Comparison of ENCODE assay signal across 8 mouse cellular contexts in the genomic region with DNA sequence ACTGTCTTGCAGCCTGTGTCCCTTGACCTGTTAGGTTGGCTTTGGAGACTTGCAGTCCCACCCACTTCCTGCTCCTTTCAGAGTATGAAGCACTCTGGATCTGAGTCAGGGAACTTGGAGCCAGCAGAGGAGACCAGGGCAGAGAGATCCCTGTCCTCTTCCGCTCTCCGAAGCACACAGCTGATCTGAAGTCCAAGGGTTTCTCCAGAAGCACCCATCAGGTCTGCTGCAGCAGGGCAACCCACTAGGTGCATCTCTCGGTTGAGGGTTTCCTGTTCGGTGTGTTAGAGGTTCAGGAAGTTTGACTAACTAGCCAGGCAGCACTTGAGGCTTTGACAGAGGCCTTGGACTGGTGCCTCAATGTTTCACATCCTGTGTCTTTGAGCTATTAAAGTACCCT. TPM values are rescaled to one million over a fixed set of nuclear protein-coding genes. Genes with fewer than 3 reads are reported as not detected.
DNase-seq lines count a peak whose midpoint lies in the region; ATAC-seq lines count a peak whose summit lies in the region.

No protein-coding gene starts in this region.

- no peak for ATAC-seq in midbrain, embryonic 14.5 days (ENCODE audit: low FRiP score, low TSS enrichment)
- ATAC-seq in forebrain, embryonic 15.5 days (replicated peaks), result no peak

- no peak for DNase-seq in midbrain, embryonic 14.5 days
- no peak for DNase-seq in midbrain, embryonic 10.5 days (ENCODE audit: low spot score)
- DNase-seq in embryonic facial prominence, embryonic 10.5 days (ENCODE audit: low spot score), result no peak
- DNase-seq in kidney, adult 9 months, result peak; percentile 52
- DNase-seq in lung, postnatal 36 days, result peak; percentile 80
- no peak for DNase-seq in frontal cortex, postnatal 36 days (ENCODE audit: low spot score in 2 of 2)
- DNase-seq in layer of hippocampus, adult 9-10 months (ENCODE audit: low spot score), result no peak

- no peaks in the 10 kb centered on the region for H3K9me3 ChIP-seq in midbrain, embryonic 14.5 days (ENCODE audit: control insufficient read depth, low read length)
- H3K9me3 ChIP-seq in midbrain, embryonic 10.5 days (replicated peaks), result no peaks in the 10 kb centered on the region
- no peaks in the 10 kb centered on the region for H3K9me3 ChIP-seq in embryonic facial prominence, embryonic 10.5 days
- no peaks in the 10 kb centered on the region for H3K9me3 ChIP-seq in forebrain, embryonic 15.5 days

- H3K36me3 ChIP-seq in midbrain, embryonic 14.5 days (ENCODE audit: control insufficient read depth, insufficient read depth, low read length), result no peaks in the 10 kb centered on the region
- no peaks in the 10 kb centered on the region for H3K36me3 ChIP-seq in midbrain, embryonic 10.5 days
- H3K36me3 ChIP-seq in embryonic facial prominence, embryonic 10.5 days (replicated peaks), result no peaks in the 10 kb centered on the region
- H3K36me3 ChIP-seq in forebrain, embryonic 15.5 days, result no peaks in the 10 kb centered on the region

- no peak overlapping the region for H3K27ac ChIP-seq in midbrain, embryonic 14.5 days (replicated peaks; ENCODE audit: low read depth, low read length)
- H3K27ac ChIP-seq in midbrain, embryonic 10.5 days (replicated peaks), result no peak overlapping the region
- H3K27ac ChIP-seq in embryonic facial prominence, embryonic 10.5 days (replicated peaks), result 0 out of 2 replicates have a peak overlapping the region, but pooled peaks have one; percentile 30
- no peak overlapping the region for H3K27ac ChIP-seq in forebrain, embryonic 15.5 days (replicated peaks)

- H3K4me1 ChIP-seq in midbrain, embryonic 14.5 days (ENCODE audit: control insufficient read depth, insufficient read depth, low read length), result peaks cover 6% of the 10 kb centered on the region; the same call in 1 of the 2 replicates
- H3K4me1 ChIP-seq in midbrain, embryonic 10.5 days, result peaks cover 32% of the 10 kb centered on the region
- H3K4me1 ChIP-seq in embryonic facial prominence, embryonic 10.5 days, result peaks cover 77% of the 10 kb centered on the region
- peaks cover 17% of the 10 kb centered on the region for H3K4me1 ChIP-seq in forebrain, embryonic 15.5 days

- H3K4me3 ChIP-seq in midbrain, embryonic 14.5 days (replicated peaks; ENCODE audit: low read depth, low read length), result no peak overlapping the region
- no peak overlapping the region for H3K4me3 ChIP-seq in midbrain, embryonic 10.5 days
- H3K4me3 ChIP-seq in embryonic facial prominence, embryonic 10.5 days, result peak overlapping the region; percentile 64; the same call in 1 of the 2 replicates
- no peak overlapping the region for H3K4me3 ChIP-seq in forebrain, embryonic 15.5 days

- peaks cover 17% of the 10 kb centered on the region; the same call in 1 of the 2 replicates for H3K27me3 ChIP-seq in midbrain, embryonic 14.5 days (ENCODE audit: control insufficient read depth, insufficient read depth, low read length)
- peaks cover 54% of the 10 kb centered on the region for H3K27me3 ChIP-seq in midbrain, embryonic 10.5 days (ENCODE audit: low read depth, poor library complexity, severe bottlenecking)
- peaks cover 46% of the 10 kb centered on the region for H3K27me3 ChIP-seq in embryonic facial prominence, embryonic 10.5 days (replicated peaks; ENCODE audit: low read depth, poor library complexity, severe bottlenecking)
- H3K27me3 ChIP-seq in forebrain, embryonic 15.5 days, result no peaks in the 10 kb centered on the region

- H3K4me2 ChIP-seq in midbrain, embryonic 14.5 days (ENCODE audit: low read length), result peak overlapping the region; percentile 17; the same call in 1 of the 2 replicates
- no peak overlapping the region for H3K4me2 ChIP-seq in forebrain, embryonic 15.5 days (replicated peaks)

- H3K9ac ChIP-seq in midbrain, embryonic 14.5 days (replicated peaks; ENCODE audit: low read length), result no peak overlapping the region
- no peak overlapping the region for H3K9ac ChIP-seq in forebrain, embryonic 15.5 days (replicated peaks)

- WGBS in midbrain, embryonic 14.5 days, result 92% methylated on average over 4 of the region's 4 CpGs
- WGBS in midbrain, embryonic 10.5 days, result 87% methylated on average over 4 of the region's 4 CpGs
- 75% methylated on average over 4 of the region's 4 CpGs for WGBS in embryonic facial prominence, embryonic 10.5 days
- WGBS in forebrain, embryonic 15.5 days, result 75% methylated on average over 4 of the region's 4 CpGs

RNA-seq across cellular contexts. Expression of gene Anxa2, which starts 2.0 kb away (rescaled TPM):
- 48.8 and 105 TPM in 2 replicates for polyA plus RNA-seq in midbrain, embryonic 14.5 days (2014; fragmentation: Nextera tagmentation; extraction: Ambion mirVana)
- 133 and 178 TPM in 2 replicates for polyA plus RNA-seq in midbrain, embryonic 10.5 days (2016; fragmentation: Nextera tagmentation; extraction: Ambion mirVana)
- polyA plus RNA-seq in embryonic facial prominence, embryonic 10.5 days (2016; fragmentation: Nextera tagmentation; extraction: Ambion mirVana), result 112 and 145 TPM in 2 replicates
- 78.9 and 83.6 TPM in 2 replicates for polyA plus RNA-seq in forebrain, embryonic 15.5 days (2015; fragmentation: Nextera tagmentation; extraction: Ambion mirVana)

RNA-seq across cellular contexts. Expression of gene Ice2, which starts 57.7 kb away (rescaled TPM):
- polyA plus RNA-seq in midbrain, embryonic 14.5 days (2014; fragmentation: Nextera tagmentation; extraction: Ambion mirVana), result 10.4 and 12.8 TPM in 2 replicates
- polyA plus RNA-seq in midbrain, embryonic 10.5 days (2016; fragmentation: Nextera tagmentation; extraction: Ambion mirVana), result 21.9 and 23.2 TPM in 2 replicates
- polyA plus RNA-seq in embryonic facial prominence, embryonic 10.5 days (2016; fragmentation: Nextera tagmentation; extraction: Ambion mirVana), result 22.5 and 23.0 TPM in 2 replicates
- 14.4 and 16.4 TPM in 2 replicates for polyA plus RNA-seq in forebrain, embryonic 15.5 days (2015; fragmentation: Nextera tagmentation; extraction: Ambion mirVana)

Comparison
In these comparisons a context has a peak if more than half of its experiments do, and no peak if none do; other contexts are left out.
1. DNase-seq: peak in kidney, adult 9 months (single experiment) and lung, postnatal 36 days (single experiment); none in midbrain, embryonic 14.5 days (single experiment), midbrain, embryonic 10.5 days (single experiment), embryonic facial prominence, embryonic 10.5 days (single experiment), frontal cortex, postnatal 36 days (0 of 2) and layer of hippocampus, adult 9-10 months (single experiment).